Mouse (Mus musculus): ENCODE measurements at regions not wholly inside any gene's neighbourhood (a gene's known extent, or its start where the extent isn't known, plus 50 kb on each side); places are given as distances from the start of the nearest gene placed in this dataset.

- no peak for DNase-seq (ENCODE audit: low read depth, low spot score)
Measured at GRCm38 (mm10) chr15:68445341-68445740, 1944.6 kb upstream of the Lrrc6 start.

GRCm38 (mm10) chr15:68440636-68441035, 1939.9 kb upstream of the Lrrc6 start:
- no peak for DNase-seq (ENCODE audit: low read depth, low spot score)

- DNase-seq (ENCODE audit: low read depth, low spot score): no peak
Measured at GRCm38 (mm10) chr15:68435961-68436360, 1935.3 kb upstream of the Lrrc6 start.

DNA sequence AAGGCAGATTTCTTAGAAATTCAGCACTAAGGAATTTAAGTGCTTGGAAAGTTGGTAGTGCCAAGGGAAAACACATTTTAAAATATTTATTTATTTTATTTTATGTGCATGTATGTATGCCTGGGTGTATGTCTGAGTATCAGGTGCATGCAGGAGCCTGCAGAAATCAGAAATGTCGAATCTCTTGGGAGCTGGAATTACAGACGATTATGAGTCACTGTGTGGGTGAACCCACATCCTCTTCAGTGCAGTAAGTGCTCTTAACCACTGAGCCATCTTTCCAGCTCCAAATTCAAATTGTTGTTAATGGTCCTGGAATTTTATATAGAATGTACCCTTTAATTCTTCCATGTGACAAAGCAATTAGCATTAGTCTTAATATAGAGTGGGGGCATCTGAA, 1930.5 kb upstream of the Lrrc6 start:
- DNase-seq (ENCODE audit: low read depth, low spot score): no peak

- peak; percentile 46 for DNase-seq (ENCODE audit: low read depth, low spot score)
Measured at GRCm38 (mm10) chr15:68430486-68430885, 1929.8 kb upstream of the Lrrc6 start.

- DNase-seq (ENCODE audit: low read depth, low spot score): peak; percentile 51
Measured at GRCm38 (mm10) chr15:68428444-68429228, 1927.9 kb upstream of the Lrrc6 start.

DNA sequence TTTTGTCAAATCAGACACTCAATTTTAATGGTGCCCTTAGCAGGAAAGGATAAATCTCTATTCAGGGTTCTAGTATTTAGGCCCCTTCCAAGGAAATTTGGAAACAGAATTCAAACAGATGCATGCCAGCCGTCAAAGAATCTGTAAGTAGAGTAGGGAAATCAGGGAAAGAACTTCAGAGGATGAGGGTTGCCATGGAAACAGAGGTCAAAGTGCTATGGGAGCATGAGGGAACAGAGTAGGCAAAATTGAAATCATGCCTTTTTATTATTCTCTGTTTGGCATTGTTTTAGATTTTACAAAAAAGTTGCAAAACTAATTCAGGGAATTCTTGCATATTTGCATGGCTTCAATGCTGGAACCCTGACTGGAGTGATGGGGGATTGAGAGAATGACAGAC, 1916.4 kb upstream of the Lrrc6 start:
- DNase-seq (ENCODE audit: low read depth, low spot score): no peak

DNA sequence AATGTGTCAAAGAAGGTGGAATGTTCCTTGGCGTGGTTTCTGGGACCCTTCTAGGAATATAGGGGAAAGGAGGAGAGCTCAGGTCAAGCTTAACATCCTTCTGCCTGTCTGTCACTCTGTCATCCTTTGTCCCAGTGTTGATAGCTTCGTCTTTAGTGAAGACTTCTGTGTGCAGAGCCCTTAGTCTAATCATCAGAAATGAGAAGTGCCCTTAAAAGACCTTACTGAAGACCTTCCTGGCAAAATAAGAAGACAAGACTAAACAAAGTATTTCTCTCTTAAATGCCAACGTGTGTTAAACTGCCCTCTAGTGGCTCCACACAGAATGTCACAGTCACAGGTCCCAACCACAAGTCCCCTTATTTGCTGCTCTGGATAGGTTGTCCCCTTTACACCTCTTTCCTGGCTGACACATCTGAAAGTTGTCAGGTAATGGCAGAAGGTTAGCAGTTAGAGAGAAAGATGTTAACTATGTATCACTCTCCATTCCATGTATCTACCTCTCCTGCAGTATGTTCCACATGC, 1914.8 kb upstream of the Lrrc6 start:
- peak; percentile 60 for DNase-seq (ENCODE audit: low read depth, low spot score)

- no peak for DNase-seq (ENCODE audit: low read depth, low spot score)
Measured at GRCm38 (mm10) chr15:68414047-68414446, 1913.3 kb upstream of the Lrrc6 start.

DNA sequence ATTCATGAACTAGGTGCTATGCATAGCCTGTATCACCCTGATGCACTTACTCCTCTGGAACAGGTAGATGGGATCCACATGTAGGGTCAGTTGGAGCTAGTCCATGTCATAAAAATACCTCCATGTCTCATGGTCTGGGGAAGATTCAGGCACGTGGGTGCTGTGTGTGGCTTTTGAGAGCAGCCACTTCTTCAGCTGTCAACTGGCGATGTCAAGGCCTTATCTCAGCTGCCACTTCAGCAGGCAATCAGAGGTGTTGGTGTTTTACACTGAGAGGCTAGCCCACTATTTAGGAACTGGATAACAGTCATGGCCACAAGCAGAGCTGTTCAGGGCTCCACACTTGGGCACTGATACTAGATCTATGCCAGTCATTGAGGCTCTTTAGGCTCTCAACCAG, 1912.0 kb upstream of the Lrrc6 start:
- no peak for DNase-seq (ENCODE audit: low read depth, low spot score)

DNA sequence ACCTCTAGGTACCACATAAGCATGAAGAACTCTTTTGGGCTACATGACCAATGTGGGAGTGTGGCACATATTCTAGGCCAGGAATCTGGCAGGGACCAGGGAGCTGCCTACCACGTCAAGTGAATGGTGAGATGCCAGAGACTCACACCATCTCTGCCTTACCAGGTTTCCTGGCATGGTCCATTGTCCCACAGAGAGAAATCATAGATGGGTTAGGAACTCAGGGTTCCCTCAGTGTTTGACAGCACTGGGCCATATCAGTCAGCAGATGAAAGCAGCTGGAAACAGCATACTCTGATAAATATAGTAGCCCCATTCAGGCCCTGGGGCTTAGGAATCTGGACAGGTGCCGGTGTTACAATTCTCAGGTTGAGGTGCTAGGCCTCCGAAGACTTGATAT, 1911.4 kb upstream of the Lrrc6 start:
- no peak for DNase-seq (ENCODE audit: low read depth, low spot score)

- no peak for DNase-seq (ENCODE audit: low read depth, low spot score)
Measured at GRCm38 (mm10) chr15:68403554-68404070, 1902.9 kb upstream of the Lrrc6 start.

DNA sequence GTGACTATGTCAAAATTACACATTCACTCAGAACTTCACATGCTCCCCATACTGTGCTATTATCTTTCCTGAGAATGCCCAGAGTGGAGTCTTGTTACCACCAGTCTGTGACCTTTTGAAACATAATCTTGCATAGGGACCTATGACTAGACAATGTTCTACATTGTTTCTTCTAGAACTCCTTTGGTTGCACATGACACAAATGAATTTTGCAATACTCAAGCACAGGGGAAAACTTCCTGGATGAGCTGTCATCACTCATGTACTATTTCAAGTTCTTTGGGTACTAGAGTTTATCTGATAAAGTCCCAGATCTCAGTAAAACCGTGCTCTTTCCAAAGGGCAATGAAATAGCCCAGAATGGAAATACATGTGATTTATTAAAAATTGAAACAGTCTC, 1901.0 kb upstream of the Lrrc6 start:
- DNase-seq (ENCODE audit: low read depth, low spot score): no peak

DNA sequence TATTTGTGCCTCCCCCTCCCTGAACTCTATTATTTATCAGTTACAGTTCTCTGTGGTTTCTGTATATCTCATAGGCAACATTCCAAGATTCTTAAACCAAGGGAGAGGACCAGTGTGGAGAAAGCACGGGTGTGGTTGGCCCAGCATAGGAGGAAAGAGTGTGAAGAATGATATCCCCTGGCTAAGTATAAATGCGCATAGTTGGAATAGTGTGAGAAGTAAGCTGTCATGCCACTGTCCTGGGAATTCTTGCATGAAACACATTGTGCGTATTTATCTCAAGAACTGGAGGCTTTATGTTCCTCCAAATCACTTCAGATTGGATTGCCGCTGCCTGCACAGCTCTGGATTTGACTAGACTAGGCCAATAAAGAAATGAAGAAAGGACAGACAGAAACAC, 1900.3 kb upstream of the Lrrc6 start:
- no peak for DNase-seq (ENCODE audit: low read depth, low spot score)

DNA sequence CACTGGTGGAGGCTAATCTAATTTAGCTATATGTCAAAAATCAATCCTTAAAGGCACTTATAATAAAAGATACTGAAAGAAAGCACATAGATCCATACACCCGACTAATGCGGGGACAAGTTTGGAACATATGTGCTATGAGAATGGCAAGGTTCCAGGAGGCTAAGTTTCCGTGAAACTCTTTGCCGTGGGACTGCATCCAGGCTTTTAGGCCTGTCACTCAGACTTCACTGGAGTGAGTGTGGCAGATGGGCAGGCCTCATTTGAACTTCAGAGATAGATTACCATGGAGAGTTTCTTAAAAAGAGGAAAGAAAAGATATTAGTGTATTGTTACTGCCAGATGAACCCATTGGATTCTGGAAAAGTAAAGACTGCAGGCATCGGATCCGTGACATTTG, 1895.9 kb upstream of the Lrrc6 start:
- DNase-seq (ENCODE audit: low read depth, low spot score): no peak

GRCm38 (mm10) chr15:68394749-68395148, 1894.0 kb upstream of the Lrrc6 start:
- peak; percentile 7 for DNase-seq (ENCODE audit: low read depth, low spot score)

- peak; percentile 43 for DNase-seq (ENCODE audit: low read depth, low spot score)
Measured at GRCm38 (mm10) chr15:68394157-68394556, 1893.4 kb upstream of the Lrrc6 start.

DNA sequence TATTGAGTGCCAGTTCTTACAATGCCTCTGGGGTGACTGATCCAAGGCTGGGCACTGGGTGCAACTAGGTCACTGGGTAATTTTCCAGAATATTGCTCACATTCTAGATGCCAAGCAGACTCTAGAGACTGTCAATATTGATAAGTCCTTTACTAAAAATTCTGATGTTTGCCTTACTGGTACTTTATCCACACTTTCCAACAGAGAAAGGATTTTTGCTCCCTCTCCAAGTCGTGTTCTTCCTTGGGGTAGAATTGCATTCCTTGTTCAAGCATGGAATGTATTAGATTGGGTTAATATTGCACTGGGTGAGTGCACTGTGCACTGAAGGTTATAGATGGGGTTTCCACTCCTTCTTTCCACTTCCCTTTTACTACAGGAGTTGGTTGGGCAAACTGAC, 1891.0 kb upstream of the Lrrc6 start:
- DNase-seq (ENCODE audit: low read depth, low spot score): no peak

DNA sequence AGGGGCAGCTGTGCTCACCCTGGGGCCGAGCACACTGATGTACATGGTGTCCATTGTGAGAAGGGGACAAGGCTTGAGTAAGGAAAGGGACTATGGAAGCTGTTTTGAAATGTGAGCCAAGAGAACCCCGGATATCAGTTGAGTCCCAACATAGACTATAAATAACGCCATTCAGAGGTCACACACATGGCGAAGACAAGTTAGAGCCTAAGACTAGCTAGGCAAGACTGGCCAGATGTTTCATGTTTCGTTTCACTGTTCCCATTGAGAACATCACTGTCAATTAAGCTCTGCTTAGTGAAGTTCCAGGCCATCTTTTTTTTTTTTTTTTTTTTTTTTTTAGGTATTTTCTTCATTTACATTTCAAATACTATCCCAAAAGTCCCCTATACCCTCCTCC, 1889.1 kb upstream of the Lrrc6 start:
- no peak for DNase-seq (ENCODE audit: low read depth, low spot score)

GRCm38 (mm10) chr15:68387349-68388065, 1886.8 kb upstream of the Lrrc6 start:
- DNase-seq (ENCODE audit: low read depth, low spot score): no peak

- peak; percentile 11 for DNase-seq (ENCODE audit: low read depth, low spot score)
Measured at GRCm38 (mm10) chr15:68384571-68385335, 1884.0 kb upstream of the Lrrc6 start.

DNA sequence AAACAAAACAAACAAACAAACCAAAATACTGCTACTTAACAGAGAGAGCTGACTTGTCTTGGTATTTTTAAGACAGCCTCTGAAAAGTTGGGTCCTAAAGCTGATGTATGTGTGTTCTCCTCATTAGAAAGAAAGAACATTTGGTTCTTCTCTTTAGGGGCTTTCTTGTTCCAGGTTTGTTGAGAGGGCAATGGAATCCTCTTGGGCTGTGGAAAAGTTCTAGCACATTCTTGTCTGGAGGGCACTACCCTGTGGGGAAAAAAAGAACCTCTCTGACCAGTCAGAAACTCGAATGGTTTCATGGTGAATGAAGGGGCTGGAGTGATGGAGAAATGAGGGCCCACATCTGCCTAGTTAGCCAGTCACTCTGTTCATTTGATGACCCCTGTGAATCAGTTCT, 1874.5 kb upstream of the Lrrc6 start:
- DNase-seq (ENCODE audit: low read depth, low spot score): no peak

Data from ZHBTc4 (cell line).